Mouse (Mus musculus) olfactory bulb, adult 2 months (tissue): Measurements from ENCODE around the gene Zscan22.
A peak's percentile ranks its signal among the peaks of the same experiment; 100 is the strongest.

Experiments
- CTCF ChIP-seq: fragments of 200-500 bp; IDR thresholded peaks from 2 replicates; pipeline ENCODE4 v1.5.1; 2012; ENCODE audit warnings: low read depth, mild to moderate bottlenecking, low read length, moderate library complexity; ENCODE audit not compliant: insufficient read depth
- POLR2A ChIP-seq: fragments of 200-500 bp; IDR thresholded peaks from 2 replicates; pipeline ENCODE4 v1.6.1; 2012; ENCODE audit warnings: mild to moderate bottlenecking, low read depth, low read length, moderate library complexity; ENCODE audit not compliant: insufficient read depth

- TF ChIP-seq CTCF (no peak), POLR2A (0 out of 2 replicates have a peak, but pooled peaks have one; percentile 4)
These were observed 11.9 kb downstream of the Zscan22 start for GRCm38 (mm10) chr7:12909498-12909962.
